Mouse (Mus musculus) midbrain, embryonic 16.5 days (tissue): ENCODE data around the gene Spem1. TPM values are rescaled to one million over a fixed set of nuclear protein-coding genes. Genes with fewer than 3 reads are reported as not detected.

ENCODE experiments used
- ATAC-seq: fragments of 200-750 bp; cut with Nextera tagmentation; 2 replicates; pipeline ENCODE4 v1.8.0; 2017; ENCODE audit warnings: moderate TSS enrichment
- H3K27ac ChIP-seq: fragments of 300-500 bp; sonication (generic); 2 replicates; pipeline ENCODE4 v1.5.1; 2014; ENCODE audit warnings: mild to moderate bottlenecking, low read length, mixed read lengths
- H3K27me3 ChIP-seq: fragments of 300-500 bp; sonication (generic); 2 replicates; pipeline ENCODE4 v1.6.1; 2014; ENCODE audit warnings: low read depth, low read length, mixed read lengths; ENCODE audit not compliant: control insufficient read depth, insufficient read depth
- H3K36me3 ChIP-seq: fragments of 300-500 bp; sonication (generic); 2 replicates; pipeline ENCODE4 v1.6.1; 2014; ENCODE audit warnings: mild to moderate bottlenecking, low read length, moderate library complexity, mixed read lengths; ENCODE audit not compliant: control insufficient read depth, insufficient read depth
- H3K4me1 ChIP-seq: fragments of 300-500 bp; sonication (generic); 2 replicates; pipeline ENCODE4 v1.6.1; 2014; ENCODE audit warnings: mild to moderate bottlenecking, low read length, mixed read lengths; ENCODE audit not compliant: control insufficient read depth, insufficient read depth
- H3K4me2 ChIP-seq: fragments of 300-500 bp; sonication (generic); 2 replicates; pipeline ENCODE4 v1.6.1; 2014; ENCODE audit warnings: mild to moderate bottlenecking, low read length, mixed read lengths
- H3K4me3 ChIP-seq: fragments of 300-500 bp; sonication (generic); 2 replicates; pipeline ENCODE4 v1.5.1; 2014; ENCODE audit warnings: low read depth, mild to moderate bottlenecking, low read length, moderate library complexity, mixed read lengths
- H3K9ac ChIP-seq: fragments of 300-500 bp; sonication (generic); 2 replicates; pipeline ENCODE4 v1.6.1; 2014; ENCODE audit warnings: low read depth, low read length, mixed read lengths
- H3K9me3 ChIP-seq: fragments of 300-500 bp; sonication (generic); replicated peaks from 2 replicates; pipeline ENCODE4 v1.6.1; 2014; ENCODE audit warnings: mild to moderate bottlenecking, low read length, mixed read lengths; ENCODE audit not compliant: control insufficient read depth, poor library complexity, severe bottlenecking
- WGBS: fragments of 180-500 bp; shearing (Covaris S2); extraction: QIAGEN DNeasy Blood & Tissue Kit; methylation state at CpG from one replicate; pipeline ENCODE4 v1.1.7; 2014; 5-methylcytosine and 5-hydroxymethylcytosine counted together
- polyA plus RNA-seq: library from polyadenylated mRNA; unstranded; fragments of >200 nt; fragmentation: Nextera tagmentation; extraction: Ambion mirVana; gene quantifications from 2 replicates; pipeline ENCODE4 v1.2.1, GENCODE M21; 2015

Gene Spem1
- polyA plus RNA-seq, 1 experiment from 2014 or later = 0.24 TPM

- Histone ChIP-seq H3K27me3 (no peaks in the 10 kb centered on the region), H3K36me3 (peaks cover 12% of the 10 kb centered on the region), H3K4me1 (no peaks in the 10 kb centered on the region), H3K4me2 (no peak overlapping the region), H3K9ac (no peak overlapping the region), H3K4me3 (no peak overlapping the region), H3K9me3 (no peaks in the 10 kb centered on the region), H3K27ac (no peak overlapping the region)
- no peak for ATAC-seq
- 60% methylated on average over 7 of the region's 7 CpGs for WGBS
Measured at GRCm38 (mm10) chr11:69778985-69779384, 43.0 kb downstream of the Spem1 start.

DNA sequence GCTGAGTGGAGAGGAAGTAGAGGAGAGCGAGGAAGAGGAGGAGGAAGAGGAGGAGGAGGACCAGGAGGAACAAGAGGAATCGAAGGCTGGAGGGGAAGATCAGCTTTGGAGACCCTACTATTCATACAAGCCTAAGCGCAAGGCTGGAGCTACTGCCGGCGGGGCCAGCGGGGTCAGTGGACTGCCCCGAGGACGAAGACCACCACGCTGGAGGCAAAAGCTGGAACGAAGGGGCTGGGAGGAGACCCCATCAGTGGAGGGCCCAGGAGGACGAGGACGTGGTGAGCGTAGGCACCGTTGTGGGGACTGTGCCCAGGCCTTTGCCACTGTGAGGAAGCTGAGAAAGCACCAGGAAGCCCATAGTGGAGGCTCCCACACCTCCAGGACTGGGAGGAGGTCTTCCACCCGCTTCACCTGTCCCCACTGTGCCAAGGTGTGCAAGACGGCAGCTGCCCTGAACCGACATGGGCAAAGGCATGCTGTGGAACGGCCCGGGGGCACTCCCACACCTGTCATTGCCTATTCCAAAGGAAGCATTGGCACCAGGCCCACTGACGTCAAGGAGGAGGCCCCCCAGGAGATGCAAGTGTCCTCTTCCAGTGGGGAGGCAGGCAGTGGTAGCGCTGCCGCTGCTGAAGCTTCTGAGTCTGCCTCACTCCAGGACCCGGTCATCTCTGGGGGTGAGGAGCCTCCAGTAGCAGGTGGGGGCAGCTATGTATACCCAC is 43.6 kb downstream of the Spem1 start:
- H3K27ac ChIP-seq = no peak overlapping the region
- H3K4me2 ChIP-seq = no peak overlapping the region
- no peak overlapping the region for H3K4me3 ChIP-seq
- H3K9me3 ChIP-seq = no peaks in the 10 kb centered on the region
- 68% methylated on average over 23 of the region's 23 CpGs for WGBS
- H3K4me1 ChIP-seq = no peaks in the 10 kb centered on the region
- ATAC-seq = no peak
- H3K36me3 ChIP-seq = peaks cover 12% of the 10 kb centered on the region
- H3K9ac ChIP-seq = no peak overlapping the region
- no peaks in the 10 kb centered on the region for H3K27me3 ChIP-seq

DNA sequence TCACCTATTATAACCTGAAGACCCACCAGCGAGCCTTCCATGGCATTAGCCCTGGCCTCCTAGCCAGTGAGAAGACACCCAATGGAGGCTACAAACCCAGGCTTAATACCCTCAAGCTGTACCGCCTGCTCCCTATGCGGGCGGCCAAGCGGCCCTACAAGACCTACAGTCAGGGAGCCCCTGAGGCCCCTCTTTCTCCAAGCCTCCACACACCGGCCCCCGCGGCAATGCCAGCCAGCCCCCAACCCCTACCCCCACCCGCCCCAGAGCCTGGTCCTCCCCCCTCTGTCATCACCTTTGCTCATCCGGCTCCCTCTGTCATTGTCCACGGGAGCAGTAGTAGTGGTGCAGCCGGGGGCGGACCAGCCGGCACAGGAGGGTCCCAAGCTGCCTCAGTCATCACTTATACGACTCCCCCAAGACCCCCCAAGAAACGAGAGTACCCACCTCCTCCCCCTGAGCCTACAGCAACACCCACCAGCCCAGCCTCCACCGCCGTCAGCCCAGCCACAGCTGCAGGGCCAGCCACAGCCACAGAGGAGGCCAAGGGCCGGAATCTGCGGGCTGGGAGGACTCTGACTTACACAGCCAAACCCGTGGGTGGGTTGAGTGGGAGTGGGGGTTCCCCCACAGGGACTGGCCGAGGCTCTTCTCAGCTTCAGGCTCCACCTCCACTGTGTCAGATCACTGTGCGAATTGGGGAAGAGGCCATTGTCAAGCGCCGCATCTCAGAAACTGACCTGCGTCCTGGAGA is 44.3 kb downstream of the Spem1 start:
- Histone ChIP-seq H3K4me3 (no peak overlapping the region), H3K27me3 (no peaks in the 10 kb centered on the region), H3K9me3 (no peaks in the 10 kb centered on the region), H3K27ac (no peak overlapping the region), H3K36me3 (peaks cover 12% of the 10 kb centered on the region), H3K4me1 (no peaks in the 10 kb centered on the region), H3K9ac (no peak overlapping the region), H3K4me2 (no peak overlapping the region)
- no peak for ATAC-seq
- 65% methylated on average over 24 of the region's 26 CpGs for WGBS

GRCm38 (mm10) chr11:69776488-69776887 is 45.5 kb downstream of the Spem1 start:
- H3K27ac ChIP-seq = no peak overlapping the region
- H3K4me3 ChIP-seq = no peak overlapping the region
- H3K9me3 ChIP-seq = no peaks in the 10 kb centered on the region
- WGBS = 86% methylated on average over 20 of the region's 20 CpGs
- H3K9ac ChIP-seq = no peak overlapping the region
- no peaks in the 10 kb centered on the region for H3K4me1 ChIP-seq
- H3K27me3 ChIP-seq = no peaks in the 10 kb centered on the region
- H3K4me2 ChIP-seq = no peak overlapping the region
- H3K36me3 ChIP-seq = peaks cover 12% of the 10 kb centered on the region
- ATAC-seq = no peak

GRCm38 (mm10) chr11:69775716-69776115 is 46.3 kb downstream of the Spem1 start:
- WGBS = 74% methylated on average over 10 of the region's 10 CpGs
- no peak for ATAC-seq
- H3K9me3 ChIP-seq = no peaks in the 10 kb centered on the region

DNA sequence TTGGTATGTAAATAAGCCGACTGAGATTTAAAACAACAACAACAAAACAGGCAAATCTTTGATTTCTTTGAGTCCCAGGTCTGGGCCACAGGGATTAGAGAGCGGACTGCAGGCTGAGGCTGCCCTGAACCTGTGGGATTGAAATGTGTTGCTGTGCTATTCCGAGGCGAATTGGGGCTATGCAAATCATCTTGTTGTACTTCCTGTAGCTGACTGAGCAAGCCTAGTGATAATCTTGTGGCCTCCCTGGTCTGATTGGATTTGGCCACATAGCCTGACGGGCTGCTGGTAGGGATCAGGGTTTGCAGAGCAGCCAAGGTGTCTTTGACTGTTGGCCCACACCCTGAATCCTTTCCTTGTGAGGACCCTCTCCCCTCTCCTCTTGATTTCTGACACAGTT is 47.0 kb downstream of the Spem1 start:
- Histone ChIP-seq H3K4me1 (no peaks in the 10 kb centered on the region), H3K27ac (no peak overlapping the region), H3K4me2 (no peak overlapping the region), H3K36me3 (peaks cover 12% of the 10 kb centered on the region), H3K27me3 (no peaks in the 10 kb centered on the region), H3K4me3 (no peak overlapping the region), H3K9ac (no peak overlapping the region), H3K9me3 (no peaks in the 10 kb centered on the region)
- ATAC-seq = no peak
- WGBS = 51% methylated on average over 5 of the region's 5 CpGs

More at GRCm38 (mm10) chr11:69775716-69776115, 46.3 kb downstream of the Spem1 start:
- Histone ChIP-seq H3K27me3 (no peaks in the 10 kb centered on the region), H3K4me2 (no peak overlapping the region), H3K4me1 (no peaks in the 10 kb centered on the region), H3K9ac (no peak overlapping the region), H3K36me3 (peaks cover 12% of the 10 kb centered on the region), H3K27ac (no peak overlapping the region), H3K4me3 (no peak overlapping the region)

Other genes with a start within 250 kb of the Spem1 start
- 19.2 and 20.9 TPM in 2 replicates for gene Wrap53, start 241.9 kb downstream of the Spem1 start, polyA plus RNA-seq
- 48.9 and 57.3 TPM in 2 replicates for gene Trp53, start 241.8 kb downstream of the Spem1 start, polyA plus RNA-seq
- 65.8 and 95.2 TPM in 2 replicates for gene Atp1b2, start 216.2 kb downstream of the Spem1 start, polyA plus RNA-seq
- gene Shbg, start 204.3 kb downstream of the Spem1 start, polyA plus RNA-seq = not detected in 2 replicates
- gene Sat2, start 200.2 kb downstream of the Spem1 start, polyA plus RNA-seq = 23.8 and 27.1 TPM in 2 replicates
- gene Fxr2, start 189.2 kb downstream of the Spem1 start, polyA plus RNA-seq = 33.3 and 37.3 TPM in 2 replicates
- gene Sox15, start 166.9 kb downstream of the Spem1 start, polyA plus RNA-seq = not detected in 2 replicates
- gene Mpdu1, start 159.5 kb downstream of the Spem1 start, polyA plus RNA-seq = 101 and 104 TPM in 2 replicates
- gene Cd68, start 156.0 kb downstream of the Spem1 start, polyA plus RNA-seq = 6.4 and 9.7 TPM in 2 replicates
- 477 and 496 TPM in 2 replicates for gene Eif4a1, start 149.8 kb downstream of the Spem1 start, polyA plus RNA-seq
- 94.0 and 98.5 TPM in 2 replicates for gene Senp3, start 140.1 kb downstream of the Spem1 start, polyA plus RNA-seq
- 0.53 and 0.66 TPM in 2 replicates for gene Tnfsf13, start 136.4 kb downstream of the Spem1 start, polyA plus RNA-seq
- 2.3 and 3.0 TPM in 2 replicates for gene Tnfsf12, start 126.3 kb downstream of the Spem1 start, polyA plus RNA-seq
- gene Tnfsfm13, start 126.1 kb downstream of the Spem1 start, polyA plus RNA-seq = 0.60 and 0.87 TPM in 2 replicates
- gene Polr2a, start 63.5 kb downstream of the Spem1 start, polyA plus RNA-seq = 13.0 and 15.5 TPM in 2 replicates
- gene Slc35g3, start 60.2 kb downstream of the Spem1 start, polyA plus RNA-seq = 0.21 and 0.22 TPM in 2 replicates
- 4.2 and 5.2 TPM in 2 replicates for gene Zbtb4, start 56.3 kb downstream of the Spem1 start, polyA plus RNA-seq
- 1.4 and 1.6 TPM in 2 replicates for gene Chrnb1, start 26.2 kb downstream of the Spem1 start, polyA plus RNA-seq
- 4.1 and 4.5 TPM in 2 replicates for gene Fgf11, start 20.3 kb downstream of the Spem1 start, polyA plus RNA-seq
- 0.54 and 0.56 TPM in 2 replicates for gene Tmem102, start 16.6 kb downstream of the Spem1 start, polyA plus RNA-seq
- gene Gm39566, start 6.9 kb downstream of the Spem1 start, polyA plus RNA-seq = not detected in 2 replicates
- gene Spem2, start 3.7 kb downstream of the Spem1 start, polyA plus RNA-seq = not detected in 2 replicates
- gene Nlgn2, start 15.6 kb upstream of the Spem1 start, polyA plus RNA-seq = 20.6 and 21.5 TPM in 2 replicates
- gene Tmem256, start 16.3 kb upstream of the Spem1 start, polyA plus RNA-seq = 271 and 312 TPM in 2 replicates
- 46.3 and 48.1 TPM in 2 replicates for gene Plscr3, start 24.2 kb upstream of the Spem1 start, polyA plus RNA-seq
- 0.11 and 0.35 TPM in 2 replicates for gene Tnk1, start 36.5 kb upstream of the Spem1 start, polyA plus RNA-seq
- gene Tmem95, start 55.8 kb upstream of the Spem1 start, polyA plus RNA-seq = not detected in 2 replicates
- gene Kctd11, start 59.2 kb upstream of the Spem1 start, polyA plus RNA-seq = 1.3 and 1.9 TPM in 2 replicates
- gene Acap1, start 73.4 kb upstream of the Spem1 start, polyA plus RNA-seq = 0.26 and 0.42 TPM in 2 replicates
- gene 2810408A11Rik, start 78.8 kb upstream of the Spem1 start, polyA plus RNA-seq = 6.6 and 7.4 TPM in 2 replicates
- gene Neurl4, start 78.9 kb upstream of the Spem1 start, polyA plus RNA-seq = 18.7 and 24.1 TPM in 2 replicates
- 70.3 TPM in 2 replicates for gene Gps2, start 91.7 kb upstream of the Spem1 start, polyA plus RNA-seq
- gene Eif5a, start 99.8 kb upstream of the Spem1 start, polyA plus RNA-seq = 1,061 and 1,062 TPM in 2 replicates
- 5.1 and 7.2 TPM in 2 replicates for gene Ybx2, start 113.6 kb upstream of the Spem1 start, polyA plus RNA-seq
- gene Slc2a4, start 126.0 kb upstream of the Spem1 start, polyA plus RNA-seq = 3.1 and 3.2 TPM in 2 replicates
- gene Cldn7, start 142.6 kb upstream of the Spem1 start, polyA plus RNA-seq = 0.40 and 0.70 TPM in 2 replicates
- gene Ctdnep1, start 159.0 kb upstream of the Spem1 start, polyA plus RNA-seq = 23.0 and 24.4 TPM in 2 replicates
- gene Elp5, start 160.3 kb upstream of the Spem1 start, polyA plus RNA-seq = 162 and 173 TPM in 2 replicates
- gene Gabarap, start 169.0 kb upstream of the Spem1 start, polyA plus RNA-seq = 527 and 528 TPM in 2 replicates
- 51.2 and 58.6 TPM in 2 replicates for gene Phf23, start 173.6 kb upstream of the Spem1 start, polyA plus RNA-seq
- 21.9 and 26.1 TPM in 2 replicates for gene Dvl2, start 178.4 kb upstream of the Spem1 start, polyA plus RNA-seq
- 56.3 and 61.6 TPM in 2 replicates for gene Acadvl, start 193.2 kb upstream of the Spem1 start, polyA plus RNA-seq
- gene Dlg4, start 194.8 kb upstream of the Spem1 start, polyA plus RNA-seq = 23.4 and 30.0 TPM in 2 replicates
- gene Asgr1, start 231.9 kb upstream of the Spem1 start, polyA plus RNA-seq = 2.3 and 3.0 TPM in 2 replicates